Mouse (Mus musculus) liver, embryonic 15.5 days (tissue): ENCODE measurements around the gene Tgfbr2. TPM values are rescaled to one million over a fixed set of nuclear protein-coding genes. Genes with fewer than 3 reads are reported as not detected.

Experiments used
- ATAC-seq: fragments of 200-750 bp; cut with Nextera tagmentation; 2 replicates; pipeline ENCODE4 v1.8.0; 2017; ENCODE audit warnings: moderate number of reproducible peaks, mild to moderate bottlenecking, moderate library complexity; ENCODE audit not compliant: insufficient read depth
- H3K27ac ChIP-seq: fragments of 300-500 bp; sonication (generic); replicated peaks from 2 replicates; pipeline ENCODE4 v1.5.1; 2015; ENCODE audit warnings: mild to moderate bottlenecking, inconsistent platforms
- H3K27me3 ChIP-seq: fragments of 300-500 bp; sonication (generic); 2 replicates; pipeline ENCODE4 v1.6.1; 2015; ENCODE audit warnings: mild to moderate bottlenecking, inconsistent platforms
- H3K36me3 ChIP-seq: fragments of 300-500 bp; sonication (generic); replicated peaks from 2 replicates; pipeline ENCODE4 v1.6.1; 2015; ENCODE audit warnings: moderate library complexity, mild to moderate bottlenecking, inconsistent platforms
- H3K4me1 ChIP-seq: fragments of 300-500 bp; sonication (generic); replicated peaks from 2 replicates; pipeline ENCODE4 v1.6.1; 2015; ENCODE audit warnings: inconsistent platforms
- H3K4me2 ChIP-seq: fragments of 300-500 bp; sonication (generic); 2 replicates; pipeline ENCODE4 v1.6.1; 2015; ENCODE audit warnings: moderate library complexity, mild to moderate bottlenecking, inconsistent platforms
- H3K4me3 ChIP-seq: fragments of 300-500 bp; sonication (generic); replicated peaks from 2 replicates; pipeline ENCODE4 v1.5.1; 2015; ENCODE audit warnings: mild to moderate bottlenecking, inconsistent platforms
- H3K9ac ChIP-seq: fragments of 300-500 bp; sonication (generic); 2 replicates; pipeline ENCODE4 v1.6.1; 2015; ENCODE audit warnings: moderate library complexity, mild to moderate bottlenecking, inconsistent platforms
- H3K9me3 ChIP-seq: fragments of 300-500 bp; sonication (generic); replicated peaks from 2 replicates; pipeline ENCODE4 v1.6.1; 2016; ENCODE audit warnings: inconsistent platforms
- WGBS: fragments of 180-500 bp; shearing (Covaris S2); methylation state at CpG from one replicate; pipeline ENCODE4 v1.1.7; 2015; ENCODE audit warnings: mixed read lengths; ENCODE audit not compliant: insufficient replicate concordance; 5-methylcytosine and 5-hydroxymethylcytosine counted together
- polyA plus RNA-seq: library from polyadenylated mRNA; unstranded; fragments of >200 nt; fragmentation: Nextera tagmentation; extraction: Ambion mirVana; gene quantifications from 2 replicates; pipeline ENCODE4 v1.2.1, GENCODE M21; 2015

Gene Tgfbr2
- polyA plus RNA-seq, 1 experiment from 2014 or later = 6.6 TPM

DNA sequence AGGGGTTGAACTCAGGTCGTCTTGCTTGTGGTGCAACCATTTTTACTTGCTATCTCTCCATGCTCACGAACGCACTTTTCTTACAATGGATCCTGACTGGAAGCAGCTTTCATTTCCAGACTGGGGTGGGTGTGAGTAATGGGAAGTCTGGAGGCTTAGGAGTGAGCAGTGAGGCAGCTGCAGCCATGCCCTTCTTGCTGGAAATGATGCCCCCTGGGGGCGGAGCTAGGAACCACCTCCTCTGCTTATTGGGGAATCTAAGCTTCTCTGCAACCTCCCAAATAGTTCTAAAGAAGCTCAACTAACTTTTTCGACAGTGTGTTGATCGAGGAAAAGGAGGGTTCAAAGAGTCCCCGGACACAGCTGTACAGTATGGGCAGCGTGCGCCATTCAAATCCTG, 86.2 kb downstream of the Tgfbr2 start:
- Histone ChIP-seq H3K9ac (no peak overlapping the region), H3K4me2 (no peak overlapping the region), H3K36me3 (0 out of 2 replicates have a peak, but pooled peaks cover 9% of the 10 kb centered on the region), H3K27me3 (no peaks in the 10 kb centered on the region), H3K4me1 (peaks cover 6% of the 10 kb centered on the region; the same call in 1 of the 2 replicates), H3K9me3 (no peaks in the 10 kb centered on the region), H3K27ac (no peak overlapping the region), H3K4me3 (no peak overlapping the region)
- ATAC-seq = no peak
- WGBS = 80% methylated on average over 9 of the region's 9 CpGs

- no peak for ATAC-seq
- Histone ChIP-seq H3K27ac (no peak overlapping the region), H3K4me3 (no peak overlapping the region), H3K9ac (no peak overlapping the region), H3K4me1 (peaks cover 6% of the 10 kb centered on the region; the same call in 1 of the 2 replicates), H3K27me3 (no peaks in the 10 kb centered on the region), H3K36me3 (0 out of 2 replicates have a peak, but pooled peaks cover 9% of the 10 kb centered on the region), H3K4me2 (no peak overlapping the region), H3K9me3 (no peaks in the 10 kb centered on the region)
- WGBS = 26% methylated on average over 5 of the region's 5 CpGs
These were observed 87.3 kb downstream of the Tgfbr2 start for GRCm38 (mm10) chr9:116087880-116088279.

GRCm38 (mm10) chr9:116087263-116087662, 87.9 kb downstream of the Tgfbr2 start:
- no peak for ATAC-seq
- Histone ChIP-seq H3K27me3 (no peaks in the 10 kb centered on the region), H3K27ac (no peak overlapping the region), H3K4me3 (no peak overlapping the region), H3K36me3 (0 out of 2 replicates have a peak, but pooled peaks cover 9% of the 10 kb centered on the region), H3K9me3 (no peaks in the 10 kb centered on the region), H3K4me1 (peaks cover 6% of the 10 kb centered on the region; the same call in 1 of the 2 replicates), H3K4me2 (no peak overlapping the region), H3K9ac (no peak overlapping the region)
- WGBS = 81% methylated on average over 5 of the region's 5 CpGs

DNA sequence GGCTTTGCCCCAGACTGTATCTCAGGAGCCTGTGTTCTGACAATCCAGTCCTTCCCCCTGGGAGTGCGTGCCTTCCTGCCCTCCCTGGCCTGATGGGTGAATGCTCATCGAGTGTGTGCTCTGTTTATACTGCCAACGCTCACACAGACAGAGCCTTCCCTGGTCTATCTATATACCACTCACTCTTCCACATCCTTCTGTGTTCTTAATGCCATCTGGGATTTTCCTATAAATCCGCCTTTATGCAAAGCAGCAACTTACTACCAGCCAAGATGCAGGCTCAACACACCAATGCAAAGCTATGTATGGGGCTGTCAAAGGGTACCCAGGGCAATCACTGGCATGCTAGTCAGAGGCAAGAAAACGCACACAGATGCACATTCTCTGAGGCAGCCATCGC, 89.2 kb downstream of the Tgfbr2 start:
- no peak for ATAC-seq
- 68% methylated on average over 6 of the region's 6 CpGs for WGBS
- no peak overlapping the region for H3K9ac ChIP-seq
- no peak overlapping the region for H3K4me2 ChIP-seq
- peaks cover 4% of the 10 kb centered on the region; the same call in 1 of the 2 replicates for H3K4me1 ChIP-seq
- H3K4me3 ChIP-seq = no peak overlapping the region
- 0 out of 2 replicates have a peak, but pooled peaks cover 9% of the 10 kb centered on the region for H3K36me3 ChIP-seq
- H3K9me3 ChIP-seq = no peaks in the 10 kb centered on the region
- no peak overlapping the region for H3K27ac ChIP-seq
- H3K27me3 ChIP-seq = no peaks in the 10 kb centered on the region

DNA sequence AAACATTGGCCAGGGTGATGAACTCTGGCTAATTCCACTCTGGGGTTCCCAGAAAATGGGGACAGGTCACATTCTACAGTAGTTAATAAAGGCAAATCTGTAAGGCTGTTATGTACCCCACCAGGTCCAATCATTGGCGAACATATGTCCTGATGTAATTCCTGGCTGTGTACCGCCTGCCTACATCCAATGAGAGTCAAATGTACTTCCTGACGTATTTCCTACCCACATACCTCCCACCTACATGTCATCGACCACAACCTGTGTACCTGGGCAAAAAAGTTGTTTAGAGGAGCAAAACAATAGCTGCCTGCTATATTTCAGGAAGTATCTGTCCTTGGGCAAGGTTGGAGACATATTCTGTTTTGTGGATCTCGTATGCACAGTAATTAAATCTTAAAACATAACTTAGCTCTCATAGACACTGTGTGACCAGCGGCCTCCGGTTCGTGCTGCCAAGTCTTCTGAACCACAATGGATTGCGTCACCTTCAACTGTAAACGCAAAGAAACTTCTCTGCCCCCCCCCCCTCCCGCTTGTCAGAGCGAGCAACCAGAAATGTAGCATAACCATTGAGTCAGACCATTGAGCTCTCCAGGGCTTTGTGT, 90.7 kb downstream of the Tgfbr2 start:
- Histone ChIP-seq H3K36me3 (no peaks in the 10 kb centered on the region), H3K27me3 (no peaks in the 10 kb centered on the region), H3K4me3 (no peak overlapping the region), H3K9ac (no peak overlapping the region), H3K4me2 (no peak overlapping the region; the same call in 1 of the 2 replicates), H3K4me1 (peaks cover 4% of the 10 kb centered on the region; the same call in 1 of the 2 replicates), H3K27ac (0 out of 2 replicates have a peak overlapping the region, but pooled peaks have one; percentile 19), H3K9me3 (no peaks in the 10 kb centered on the region)
- WGBS = 42% methylated on average over 12 of the region's 12 CpGs
- ATAC-seq = no peak

DNA sequence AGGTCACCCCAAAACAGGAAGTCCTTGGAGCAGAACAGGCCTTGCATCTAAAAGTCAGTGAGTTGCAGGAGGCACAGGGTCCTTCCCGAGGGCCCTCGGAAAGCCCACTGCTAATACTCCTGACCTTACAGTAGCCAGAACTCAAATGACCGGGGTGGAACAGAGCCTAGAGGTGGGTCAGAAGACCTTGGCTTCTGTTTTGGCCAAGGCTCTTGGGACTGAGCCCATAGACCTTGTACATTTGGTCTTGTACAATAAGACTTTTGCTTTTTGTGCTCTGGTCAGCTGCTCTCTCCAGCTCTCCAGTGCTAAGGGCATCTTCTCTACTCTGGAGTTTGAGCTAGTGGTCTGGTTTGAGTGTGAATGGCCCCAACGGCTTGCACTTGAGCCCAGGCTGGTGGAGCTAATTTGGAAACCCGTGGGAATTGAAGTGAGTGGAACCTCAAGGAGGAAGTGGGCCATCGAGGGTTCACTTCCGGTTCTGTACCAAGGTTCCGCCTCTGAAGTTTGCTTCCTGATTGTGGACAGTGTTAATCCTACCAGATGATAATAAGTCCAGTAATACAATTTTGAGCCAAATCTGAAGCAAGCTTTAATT, 91.3 kb downstream of the Tgfbr2 start:
- 0 out of 2 replicates have a peak overlapping the region, but pooled peaks have one; percentile 19 for H3K27ac ChIP-seq
- ATAC-seq = no peak

DNA sequence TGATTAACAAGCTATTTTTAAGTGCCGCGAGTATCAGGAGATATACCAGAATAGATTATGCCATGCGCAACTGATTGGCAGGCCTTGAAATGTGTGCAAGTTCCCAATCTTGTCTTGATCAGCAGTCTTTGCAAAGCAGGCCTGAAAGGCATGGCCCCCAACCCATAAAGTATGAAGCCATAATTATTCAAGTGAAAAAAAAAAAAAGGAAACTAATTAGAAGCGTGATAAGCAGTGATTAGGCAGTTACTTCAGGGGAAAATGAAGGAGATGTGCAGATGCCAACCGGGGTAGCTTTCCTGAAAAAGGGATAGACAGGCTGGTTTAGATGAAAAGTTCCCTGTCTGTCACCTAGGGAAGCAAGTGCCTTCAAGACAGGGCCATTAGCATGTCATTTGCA, 91.9 kb downstream of the Tgfbr2 start:
- no peaks in the 10 kb centered on the region for H3K36me3 ChIP-seq
- no peak overlapping the region for H3K9ac ChIP-seq
- peaks cover 4% of the 10 kb centered on the region; the same call in 1 of the 2 replicates for H3K4me1 ChIP-seq
- H3K27me3 ChIP-seq = no peaks in the 10 kb centered on the region
- no peak overlapping the region for H3K4me2 ChIP-seq
- H3K9me3 ChIP-seq = no peaks in the 10 kb centered on the region
- WGBS = 68% methylated on average over 5 of the region's 5 CpGs
- H3K27ac ChIP-seq = no peak overlapping the region
- H3K4me3 ChIP-seq = no peak overlapping the region
- no peak for ATAC-seq

More for the DNA sequence above, 91.3 kb downstream of the Tgfbr2 start:
- no peaks in the 10 kb centered on the region for H3K27me3 ChIP-seq
- peaks cover 4% of the 10 kb centered on the region; the same call in 1 of the 2 replicates for H3K4me1 ChIP-seq
- H3K9ac ChIP-seq = no peak overlapping the region
- WGBS = 34% methylated on average over 8 of the region's 8 CpGs
- no peaks in the 10 kb centered on the region for H3K9me3 ChIP-seq
- no peak overlapping the region for H3K4me3 ChIP-seq
- H3K36me3 ChIP-seq = no peaks in the 10 kb centered on the region
- no peak overlapping the region for H3K4me2 ChIP-seq

DNA sequence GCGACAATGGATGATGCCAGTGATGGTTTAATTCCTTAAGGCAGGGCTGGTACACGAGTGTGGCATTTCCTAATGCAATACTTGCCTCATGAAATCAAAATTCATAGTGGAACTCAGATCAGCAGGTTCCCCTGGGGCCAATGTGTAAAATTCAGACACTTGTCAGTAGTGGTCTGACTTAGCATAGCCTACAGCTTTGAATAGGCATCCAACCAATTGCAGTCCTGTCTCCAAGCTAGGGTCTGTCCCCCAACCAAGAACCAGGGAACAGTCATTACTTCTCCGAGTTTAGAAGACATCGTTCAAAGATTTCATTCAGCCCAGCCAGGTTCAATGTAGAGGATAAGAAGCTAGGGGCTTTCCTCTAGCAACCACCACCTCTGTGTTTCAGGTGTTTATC, 93.4 kb downstream of the Tgfbr2 start:
- Histone ChIP-seq H3K27me3 (no peaks in the 10 kb centered on the region), H3K4me3 (no peak overlapping the region), H3K4me2 (no peak overlapping the region), H3K9me3 (no peaks in the 10 kb centered on the region), H3K4me1 (peaks cover 4% of the 10 kb centered on the region; the same call in 1 of the 2 replicates), H3K36me3 (no peaks in the 10 kb centered on the region), H3K9ac (no peak overlapping the region), H3K27ac (no peak overlapping the region)
- WGBS = 64% methylated on average over 4 of the region's 4 CpGs
- ATAC-seq = no peak

DNA sequence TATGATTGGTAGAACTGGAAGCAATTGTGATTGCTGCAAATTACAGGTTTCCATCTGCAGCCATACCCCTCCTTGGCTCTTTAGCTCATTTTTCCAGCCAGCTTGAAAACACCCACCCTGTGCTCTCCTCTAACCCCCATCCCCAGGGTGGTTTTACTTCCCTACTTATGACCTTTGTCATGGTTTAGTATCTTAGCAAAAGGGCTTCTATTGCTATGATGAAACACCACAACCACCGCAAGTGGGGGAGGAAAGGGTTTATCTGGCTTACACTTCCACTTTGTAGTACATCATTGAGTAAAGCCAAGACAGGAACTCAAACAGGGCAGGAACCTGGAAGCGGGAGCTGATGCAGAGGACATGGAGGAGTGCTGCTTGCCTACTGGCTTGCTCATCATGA, 97.7 kb downstream of the Tgfbr2 start:
- Histone ChIP-seq H3K4me3 (no peak overlapping the region), H3K27ac (no peak overlapping the region), H3K9ac (no peak overlapping the region), H3K4me2 (no peak overlapping the region), H3K27me3 (no peaks in the 10 kb centered on the region), H3K9me3 (no peaks in the 10 kb centered on the region), H3K36me3 (no peaks in the 10 kb centered on the region), H3K4me1 (no peaks in the 10 kb centered on the region)
- ATAC-seq = no peak
- 41% methylated on average over 2 of the region's 2 CpGs for WGBS

- H3K36me3 ChIP-seq = no peaks in the 10 kb centered on the region
- H3K4me1 ChIP-seq = no peaks in the 10 kb centered on the region
- H3K4me2 ChIP-seq = no peak overlapping the region
- H3K9ac ChIP-seq = no peak overlapping the region
- no peak for ATAC-seq
- no peak overlapping the region for H3K27ac ChIP-seq
- no peaks in the 10 kb centered on the region for H3K27me3 ChIP-seq
- WGBS = 36% methylated on average over 2 of the region's 2 CpGs
- no peak overlapping the region for H3K4me3 ChIP-seq
- H3K9me3 ChIP-seq = no peaks in the 10 kb centered on the region
These were observed 98.2 kb downstream of the Tgfbr2 start for GRCm38 (mm10) chr9:116076946-116077345.

DNA sequence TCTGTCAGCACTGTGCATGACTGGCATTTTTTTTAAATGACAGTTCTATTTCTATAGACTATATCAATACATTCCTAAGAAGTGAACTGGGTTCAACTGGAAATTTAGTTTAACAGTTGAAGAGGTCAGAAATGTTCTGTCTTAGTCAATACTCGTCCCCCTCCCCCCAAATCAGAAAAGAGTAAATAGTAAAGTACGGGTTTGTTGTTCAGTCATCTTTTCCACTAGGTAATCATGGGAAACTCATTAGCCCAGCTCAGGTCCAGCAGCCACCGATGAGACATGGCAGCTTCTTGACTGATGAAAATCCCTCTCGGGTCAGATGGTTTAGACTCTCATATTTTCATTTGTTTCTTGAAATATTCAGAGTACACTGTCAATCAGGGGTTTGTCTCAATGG, 99.0 kb downstream of the Tgfbr2 start:
- H3K9me3 ChIP-seq = no peaks in the 10 kb centered on the region
- no peak overlapping the region for H3K27ac ChIP-seq
- whole genome bisulfite sequencing = 59% methylated on average over 4 of the region's 4 CpGs
- no peaks in the 10 kb centered on the region for H3K27me3 ChIP-seq
- no peak overlapping the region for H3K9ac ChIP-seq
- no peaks in the 10 kb centered on the region for H3K4me1 ChIP-seq
- H3K4me2 ChIP-seq = no peak overlapping the region
- H3K36me3 ChIP-seq = no peaks in the 10 kb centered on the region
- no peak overlapping the region for H3K4me3 ChIP-seq
- ATAC-seq = no peak
